Mouse (Mus musculus) hindbrain, embryonic 13.5 days (tissue): ENCODE results near the gene Zbtb46. TPM values are rescaled to one million over a fixed set of nuclear protein-coding genes. Genes with fewer than 3 reads are reported as not detected.
A peak's percentile ranks its signal among the peaks of the same experiment; 100 is the strongest.

ENCODE experiments used
- ATAC-seq: fragments of 200-750 bp; cut with Nextera tagmentation; 2 replicates; pipeline ENCODE4 v1.8.0; 2017; ENCODE audit warnings: moderate TSS enrichment; ENCODE audit not compliant: low FRiP score
- H3K27ac ChIP-seq: fragments of 300-500 bp; sonication (generic); 2 replicates; pipeline ENCODE4 v1.5.1; 2015; ENCODE audit warnings: inconsistent platforms, mild to moderate bottlenecking, moderate library complexity
- H3K27me3 ChIP-seq: fragments of 300-500 bp; sonication (generic); 2 replicates; pipeline ENCODE4 v1.6.1; 2015; ENCODE audit warnings: mild to moderate bottlenecking, inconsistent platforms
- H3K36me3 ChIP-seq: fragments of 300-500 bp; sonication (generic); 2 replicates; pipeline ENCODE4 v1.6.1; 2015; ENCODE audit warnings: mild to moderate bottlenecking, inconsistent platforms
- H3K4me1 ChIP-seq: fragments of 300-500 bp; sonication (generic); replicated peaks from 2 replicates; pipeline ENCODE4 v1.6.1; 2015; ENCODE audit warnings: inconsistent platforms
- H3K4me2 ChIP-seq: fragments of 300-500 bp; sonication (generic); 2 replicates; pipeline ENCODE4 v1.6.1; 2015; ENCODE audit warnings: inconsistent platforms, mild to moderate bottlenecking, moderate library complexity
- H3K4me3 ChIP-seq: fragments of 300-500 bp; sonication (generic); 2 replicates; pipeline ENCODE4 v1.5.1; 2015; ENCODE audit warnings: mild to moderate bottlenecking, inconsistent platforms
- H3K9ac ChIP-seq: fragments of 300-500 bp; sonication (generic); 2 replicates; pipeline ENCODE4 v1.6.1; 2015; ENCODE audit warnings: mild to moderate bottlenecking, inconsistent platforms
- H3K9me3 ChIP-seq: fragments of 300-500 bp; sonication (generic); 2 replicates; pipeline ENCODE4 v1.6.1; 2016; ENCODE audit warnings: inconsistent platforms
- WGBS: fragments of 180-500 bp; shearing (Covaris S2); methylation state at CpG from one replicate; pipeline ENCODE4 v1.1.7; 2015; 5-methylcytosine and 5-hydroxymethylcytosine counted together
- polyA plus RNA-seq: library from polyadenylated mRNA; unstranded; fragments of >200 nt; fragmentation: Nextera tagmentation; extraction: Ambion mirVana; gene quantifications from 2 replicates; pipeline ENCODE4 v1.2.1, GENCODE M21; 2015

Gene Zbtb46
- polyA plus RNA-seq, 1 experiment from 2014 or later, result 22.4 TPM

DNA sequence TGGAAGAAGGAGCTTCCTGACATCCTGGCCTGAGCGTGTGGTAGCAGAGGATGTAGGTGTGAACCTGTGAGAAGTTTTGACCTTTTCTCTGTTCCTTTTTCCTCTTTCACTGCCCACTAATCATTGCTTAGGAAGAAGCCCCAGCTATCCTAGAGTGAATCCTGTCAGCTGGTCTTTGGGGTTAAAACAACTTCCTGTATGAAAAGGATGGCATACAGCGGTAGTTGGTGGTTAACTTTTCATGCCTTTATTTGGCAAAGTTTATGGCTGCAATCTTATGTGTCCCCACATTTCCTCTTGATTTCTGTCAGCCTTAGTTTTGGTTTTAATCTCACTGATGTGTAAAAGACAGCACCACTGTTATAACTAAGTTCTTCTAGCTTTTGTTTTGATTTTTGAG is 82.0 kb downstream of the Zbtb46 start:
- no peak overlapping the region for H3K4me2 ChIP-seq
- H3K9me3 ChIP-seq, result no peaks in the 10 kb centered on the region
- H3K4me3 ChIP-seq, result no peak overlapping the region
- peaks cover 41% of the 10 kb centered on the region for H3K36me3 ChIP-seq
- no peak overlapping the region for H3K9ac ChIP-seq
- WGBS, result 90% methylated on average over 2 of the region's 2 CpGs
- ATAC-seq, result no peak
- no peak overlapping the region for H3K27ac ChIP-seq
- no peaks in the 10 kb centered on the region for H3K27me3 ChIP-seq
- no peaks in the 10 kb centered on the region for H3K4me1 ChIP-seq

DNA sequence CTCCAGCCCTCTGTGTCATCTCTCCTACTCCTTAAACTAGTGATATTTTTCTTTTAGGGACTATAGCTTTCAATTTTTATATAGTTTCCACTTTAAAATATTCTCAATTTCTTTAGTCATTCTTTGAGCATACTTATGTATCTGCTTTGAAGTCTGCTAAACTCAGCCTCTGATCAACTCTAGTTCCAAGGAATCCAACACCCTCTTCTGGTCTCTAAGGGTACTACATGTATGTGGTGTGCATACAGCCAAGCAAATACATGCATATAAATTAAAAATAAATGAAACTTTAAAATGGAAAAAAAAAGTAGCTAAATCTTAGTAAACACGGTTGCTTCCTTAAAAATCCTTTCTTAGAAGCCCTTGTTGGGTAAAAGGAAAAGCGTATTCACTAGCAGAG is 83.4 kb downstream of the Zbtb46 start:
- H3K4me2 ChIP-seq, result no peak overlapping the region
- H3K27me3 ChIP-seq, result no peaks in the 10 kb centered on the region
- peaks cover 35% of the 10 kb centered on the region for H3K36me3 ChIP-seq
- no peaks in the 10 kb centered on the region for H3K9me3 ChIP-seq
- no peak overlapping the region for H3K4me3 ChIP-seq
- H3K4me1 ChIP-seq, result no peaks in the 10 kb centered on the region
- ATAC-seq, result no peak
- WGBS, result 95% methylated on average over 2 of the region's 2 CpGs
- no peak overlapping the region for H3K9ac ChIP-seq
- H3K27ac ChIP-seq, result no peak overlapping the region

GRCm38 (mm10) chr2:181370001-181370400 is 89.2 kb downstream of the Zbtb46 start:
- Histone ChIP-seq H3K27me3 (no peaks in the 10 kb centered on the region), H3K4me1 (peaks cover 34% of the 10 kb centered on the region), H3K9ac (no peak overlapping the region), H3K27ac (no peak overlapping the region), H3K4me2 (no peak overlapping the region), H3K4me3 (no peak overlapping the region), H3K9me3 (no peaks in the 10 kb centered on the region), H3K36me3 (peaks cover 26% of the 10 kb centered on the region)
- no peak for ATAC-seq
- WGBS, result 97% methylated on average over 5 of the region's 5 CpGs

GRCm38 (mm10) chr2:181365655-181366075 is 93.6 kb downstream of the Zbtb46 start:
- Histone ChIP-seq H3K27me3 (no peaks in the 10 kb centered on the region), H3K4me2 (peak overlapping the region; percentile 96), H3K4me3 (peak overlapping the region; percentile 69), H3K36me3 (peaks cover 39% of the 10 kb centered on the region), H3K4me1 (peaks cover 49% of the 10 kb centered on the region), H3K9ac (peak overlapping the region; percentile 95), H3K27ac (peak overlapping the region; percentile 93), H3K9me3 (no peaks in the 10 kb centered on the region)
- under 1% methylated on average over 20 of the region's 20 CpGs for WGBS
- peak; percentile 73 for ATAC-seq

DNA sequence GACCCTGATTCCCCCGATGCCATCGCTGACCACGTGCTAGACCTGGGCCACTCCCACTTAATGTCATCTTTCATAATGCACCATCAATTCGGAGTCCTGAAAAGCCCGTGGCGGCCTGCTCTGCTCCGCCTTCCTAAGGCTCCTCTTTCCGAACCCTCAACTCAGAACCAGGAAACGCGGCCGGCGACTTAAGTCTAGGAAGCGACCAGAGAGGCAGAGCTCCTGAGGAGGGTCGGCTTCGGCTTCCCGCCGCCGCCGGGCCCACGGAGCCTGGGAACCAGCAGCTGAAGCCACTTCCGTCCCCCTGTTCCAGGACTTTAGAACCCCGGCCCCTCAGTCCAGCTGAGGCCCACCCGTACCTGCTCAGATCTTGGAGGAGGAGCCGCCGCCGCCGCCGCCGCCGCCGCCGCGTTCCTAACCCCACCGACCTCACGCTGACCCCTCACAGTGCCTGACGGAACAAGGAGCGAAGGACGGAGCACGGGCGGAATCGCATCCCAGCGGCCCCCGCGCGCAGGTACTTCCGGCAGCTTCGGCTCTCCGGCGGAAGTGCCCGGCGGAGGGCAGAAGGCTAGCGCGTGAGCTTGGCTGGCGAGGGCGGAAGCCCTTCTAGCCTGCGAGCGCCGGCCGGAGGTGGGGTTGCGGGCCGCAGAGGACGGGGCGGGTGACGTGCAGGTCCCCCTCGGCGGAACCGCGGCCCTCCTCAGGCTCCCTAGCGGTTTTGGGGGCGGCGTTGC is 94.2 kb downstream of the Zbtb46 start, which contains the start of the genes Zgpat and Arfrp1:
Gene Zgpat, plus strand, starts transcription at position 69 of the 737 bp plus-strand sequence.
Gene Arfrp1, minus strand, starts transcription at position 545 of the 737 bp plus-strand sequence.
- H3K9ac ChIP-seq, result peak within 1 kb of the TSS; percentile 95
- WGBS, result under 1% methylated on average over 71 of the region's 71 CpGs
- peak within 1 kb of the TSS; percentile 93 for H3K27ac ChIP-seq
- no peaks in the 10 kb centered on the region for H3K9me3 ChIP-seq
- peak; percentile 92 for ATAC-seq
- H3K4me3 ChIP-seq, result peak within 1 kb of the TSS; percentile 69
- peak within 1 kb of the TSS; percentile 96 for H3K4me2 ChIP-seq
- H3K27me3 ChIP-seq, result no peaks in the 10 kb centered on the region
- H3K36me3 ChIP-seq, result peaks cover 39% of the 10 kb centered on the region
- H3K4me1 ChIP-seq, result peaks cover 49% of the 10 kb centered on the region

- 13% methylated on average over 14 of the region's 14 CpGs for WGBS
- H3K4me2 ChIP-seq, result peak overlapping the region; percentile 96
- peak; percentile 12; the same call in 1 of the 2 replicates for ATAC-seq
- H3K27me3 ChIP-seq, result no peaks in the 10 kb centered on the region
- peaks cover 39% of the 10 kb centered on the region for H3K36me3 ChIP-seq
- peak overlapping the region; percentile 93 for H3K27ac ChIP-seq
- H3K4me1 ChIP-seq, result peaks cover 49% of the 10 kb centered on the region
- no peaks in the 10 kb centered on the region for H3K9me3 ChIP-seq
- peak overlapping the region; percentile 95 for H3K9ac ChIP-seq
- H3K4me3 ChIP-seq, result peak overlapping the region; percentile 69
These were observed 94.8 kb downstream of the Zbtb46 start for GRCm38 (mm10) chr2:181364487-181364859.

DNA sequence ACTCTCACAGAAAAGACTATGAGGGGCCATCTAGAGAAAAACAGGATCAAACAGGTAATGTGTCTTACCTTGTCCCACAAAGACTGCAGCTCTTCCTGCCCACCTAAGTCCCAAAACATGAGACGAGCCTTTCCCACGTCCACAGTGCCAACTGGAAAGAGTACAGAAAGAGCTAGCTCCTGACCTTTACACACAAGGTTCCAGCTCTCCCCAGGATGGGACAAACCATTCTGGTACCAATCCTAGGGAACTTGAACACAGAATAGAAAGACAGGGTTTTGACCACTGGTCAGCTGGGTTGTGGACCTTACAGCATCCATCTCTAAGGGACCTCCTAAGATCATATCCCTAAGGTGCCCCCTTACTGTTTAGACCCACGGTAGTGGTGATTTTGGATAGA is 95.3 kb downstream of the Zbtb46 start:
- H3K4me2 ChIP-seq, result peak overlapping the region; percentile 96
- H3K9ac ChIP-seq, result peak overlapping the region; percentile 95
- peaks cover 39% of the 10 kb centered on the region for H3K36me3 ChIP-seq
- H3K27ac ChIP-seq, result no peak overlapping the region
- peak overlapping the region; percentile 69 for H3K4me3 ChIP-seq
- no peaks in the 10 kb centered on the region for H3K27me3 ChIP-seq
- 89% methylated on average over 3 of the region's 3 CpGs for whole genome bisulfite sequencing
- no peaks in the 10 kb centered on the region for H3K9me3 ChIP-seq
- ATAC-seq, result no peak
- peaks cover 44% of the 10 kb centered on the region for H3K4me1 ChIP-seq

DNA sequence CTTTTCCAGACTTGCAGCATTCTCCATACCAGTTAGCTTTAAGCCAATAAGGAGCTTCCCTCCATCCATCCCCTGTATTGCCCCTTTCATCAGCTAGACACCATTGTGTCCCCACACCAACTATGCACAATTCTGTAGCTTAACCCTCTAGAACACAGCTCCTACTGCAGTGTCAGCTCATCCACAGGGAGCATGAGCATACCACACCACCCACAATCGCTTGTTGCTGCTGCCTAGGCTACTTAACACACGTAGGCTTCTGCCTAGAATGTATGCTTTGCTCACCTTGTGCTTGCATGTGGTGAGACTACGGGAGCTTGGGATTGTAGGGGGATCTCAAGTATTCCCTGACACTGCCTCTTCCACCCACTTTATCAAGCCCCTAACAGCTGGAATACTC is 102.4 kb downstream of the Zbtb46 start:
- Histone ChIP-seq H3K27ac (no peak overlapping the region; the same call in 1 of the 2 replicates), H3K27me3 (no peaks in the 10 kb centered on the region), H3K4me2 (no peak overlapping the region), H3K9me3 (no peaks in the 10 kb centered on the region), H3K36me3 (peaks cover 97% of the 10 kb centered on the region), H3K4me3 (no peak overlapping the region), H3K9ac (no peak overlapping the region), H3K4me1 (no peaks in the 10 kb centered on the region)
- no peak for ATAC-seq
- WGBS, result 80% methylated on average over 3 of the region's 3 CpGs

- H3K9ac ChIP-seq, result no peak overlapping the region
- H3K4me3 ChIP-seq, result no peak overlapping the region
- H3K27me3 ChIP-seq, result no peaks in the 10 kb centered on the region
- no peak overlapping the region for H3K27ac ChIP-seq
- H3K4me1 ChIP-seq, result no peaks in the 10 kb centered on the region
- H3K9me3 ChIP-seq, result no peaks in the 10 kb centered on the region
- ATAC-seq, result no peak
- peaks cover 86% of the 10 kb centered on the region for H3K36me3 ChIP-seq
- WGBS, result 95% methylated on average over 6 of the region's 6 CpGs
- no peak overlapping the region for H3K4me2 ChIP-seq
These were observed 116.5 kb downstream of the Zbtb46 start for GRCm38 (mm10) chr2:181342766-181343165.

DNA sequence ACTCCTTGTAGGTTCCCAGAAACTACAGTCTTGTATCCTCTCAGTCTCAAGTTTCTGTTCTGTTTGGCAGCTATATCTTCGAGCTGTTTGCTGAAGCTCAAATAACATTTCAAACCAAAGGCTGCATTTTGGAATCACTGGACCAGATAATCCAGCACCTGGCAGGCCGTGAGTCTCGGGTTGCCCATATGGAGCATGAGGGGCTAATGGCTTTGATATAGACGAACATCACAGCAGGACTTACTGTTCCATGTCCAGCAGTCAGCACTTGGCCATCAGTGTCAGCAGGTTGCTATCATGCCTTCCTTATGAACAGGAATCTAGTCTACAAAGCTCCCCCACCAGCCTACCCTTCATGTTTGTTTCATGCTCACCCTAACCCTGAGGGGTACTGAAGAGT is 118.8 kb downstream of the Zbtb46 start:
- Histone ChIP-seq H3K9ac (no peak overlapping the region), H3K36me3 (peaks cover 86% of the 10 kb centered on the region), H3K27ac (no peak overlapping the region), H3K9me3 (no peaks in the 10 kb centered on the region), H3K27me3 (no peaks in the 10 kb centered on the region), H3K4me3 (no peak overlapping the region), H3K4me1 (no peaks in the 10 kb centered on the region), H3K4me2 (no peak overlapping the region)
- 86% methylated on average over 4 of the region's 4 CpGs for WGBS
- no peak for ATAC-seq

Other genes with a start within 250 kb of the Zbtb46 start
- 0.19 and 0.25 TPM in 2 replicates for gene Srms, start 246.2 kb downstream of the Zbtb46 start, polyA plus RNA-seq
- 0.19 TPM in 1 of 2 replicates, not detected in the other for gene Fndc11, start 239.4 kb downstream of the Zbtb46 start, polyA plus RNA-seq
- gene Helz2, start 217.4 kb downstream of the Zbtb46 start, polyA plus RNA-seq, result 0.38 and 0.48 TPM in 2 replicates
- gene Gmeb2, start 171.4 kb downstream of the Zbtb46 start, polyA plus RNA-seq, result 17.2 and 17.8 TPM in 2 replicates
- gene Stmn3, start 144.9 kb downstream of the Zbtb46 start, polyA plus RNA-seq, result 1,135 and 1,161 TPM in 2 replicates
- 34.6 and 35.1 TPM in 2 replicates for gene Rtel1, start 139.7 kb downstream of the Zbtb46 start, polyA plus RNA-seq
- gene Zgpat, start 94.5 kb downstream of the Zbtb46 start, polyA plus RNA-seq, result 69.2 and 69.8 TPM in 2 replicates
- gene Arfrp1, start 94.0 kb downstream of the Zbtb46 start, polyA plus RNA-seq, result 87.8 and 88.4 TPM in 2 replicates
- 43.7 and 45.0 TPM in 2 replicates for gene Lime1, start 79.3 kb downstream of the Zbtb46 start, polyA plus RNA-seq
- gene Abhd16b, start 33.8 kb upstream of the Zbtb46 start, polyA plus RNA-seq, result 0.10 TPM in 1 of 2 replicates, not detected in the other
- gene Tpd52l2, start 37.7 kb upstream of the Zbtb46 start, polyA plus RNA-seq, result 116 and 121 TPM in 2 replicates
- gene Dnajc5, start 61.1 kb upstream of the Zbtb46 start, polyA plus RNA-seq, result 206 and 217 TPM in 2 replicates
- 61.3 and 67.1 TPM in 2 replicates for gene Uckl1, start 125.5 kb upstream of the Zbtb46 start, polyA plus RNA-seq
- gene Prpf6, start 132.4 kb upstream of the Zbtb46 start, polyA plus RNA-seq, result 63.7 and 67.7 TPM in 2 replicates
- 68.0 and 74.1 TPM in 2 replicates for gene Zfp512b, start 133.4 kb upstream of the Zbtb46 start, polyA plus RNA-seq
- 169 and 175 TPM in 2 replicates for gene Samd10, start 139.8 kb upstream of the Zbtb46 start, polyA plus RNA-seq
- gene Gm29797, start 197.6 kb upstream of the Zbtb46 start, polyA plus RNA-seq, result 0.27 TPM in 1 of 2 replicates, not detected in the other
- gene Sox18, start 212.2 kb upstream of the Zbtb46 start, polyA plus RNA-seq, result 19.1 and 20.2 TPM in 2 replicates
- gene Tcea2, start 220.9 kb upstream of the Zbtb46 start, polyA plus RNA-seq, result 36.0 and 42.4 TPM in 2 replicates
- gene Rgs19, start 234.6 kb upstream of the Zbtb46 start, polyA plus RNA-seq, result 43.6 and 44.4 TPM in 2 replicates
- gene Lkaaear1, start 239.0 kb upstream of the Zbtb46 start, polyA plus RNA-seq, result not detected in 2 replicates